Mouse (Mus musculus) small intestine, adult 2 months (tissue): Measurements from ENCODE around the gene Tmem150c. TPM values are rescaled to one million over a fixed set of nuclear protein-coding genes. Genes with fewer than 3 reads are reported as not detected.

ENCODE experiments used
- H3K27ac ChIP-seq: fragments of 200-500 bp; 2 replicates; pipeline ENCODE4 v1.5.1; 2012; ENCODE audit warnings: low read depth, low read length, control low read depth, inconsistent platforms; ENCODE audit not compliant: insufficient read depth
- H3K27me3 ChIP-seq: fragments of 200-500 bp; 2 replicates; pipeline ENCODE4 v1.6.1; 2012; ENCODE audit warnings: mild to moderate bottlenecking, moderate library complexity, low read length, inconsistent platforms; ENCODE audit not compliant: control insufficient read depth, insufficient read depth
- H3K36me3 ChIP-seq: fragments of 200-500 bp; 2 replicates; pipeline ENCODE4 v1.6.1; 2012; ENCODE audit warnings: mild to moderate bottlenecking, low read length, control low read depth, inconsistent platforms; ENCODE audit not compliant: control insufficient read depth, insufficient read depth
- H3K4me1 ChIP-seq: fragments of 200-500 bp; 2 replicates; pipeline ENCODE4 v1.6.1; 2012; ENCODE audit warnings: low read length, inconsistent platforms, mixed read lengths; ENCODE audit not compliant: control insufficient read depth, insufficient read depth, insufficient read length
- H3K4me3 ChIP-seq: fragments of 200-500 bp; 2 replicates; pipeline ENCODE4 v1.5.1; 2012; ENCODE audit warnings: low read depth, mild to moderate bottlenecking, control low read depth, inconsistent platforms, low read length, moderate library complexity
- CTCF ChIP-seq: fragments of 200-500 bp; IDR thresholded peaks from 2 replicates; pipeline ENCODE4 v1.5.1; 2012; ENCODE audit warnings: low read depth, mild to moderate bottlenecking, control low read depth, inconsistent platforms, low read length, moderate library complexity, mixed read lengths; ENCODE audit not compliant: insufficient replicate concordance, insufficient read length; ENCODE audit errors: extremely low read depth
- POLR2A ChIP-seq: fragments of 200-500 bp; IDR thresholded peaks from 2 replicates; pipeline ENCODE4 v1.6.1; 2012; ENCODE audit warnings: low read depth, mild to moderate bottlenecking, control low read depth, inconsistent platforms, low read length, moderate library complexity
- WGBS: fragments of 180-500 bp; shearing (Covaris S2); methylation state at CpG from one replicate; pipeline ENCODE4 v1.1.7; 2018; 5-methylcytosine and 5-hydroxymethylcytosine counted together
- polyA plus RNA-seq: library from polyadenylated mRNA; depleted of rRNA; stranded (reverse); fragments of >200 nt; gene quantifications from 2 replicates; pipeline ENCODE4 v1.2.3, GENCODE M21; 2012

Tmem150c gene
- polyA plus RNA-seq, 1 experiment: 0.04 TPM

DNA sequence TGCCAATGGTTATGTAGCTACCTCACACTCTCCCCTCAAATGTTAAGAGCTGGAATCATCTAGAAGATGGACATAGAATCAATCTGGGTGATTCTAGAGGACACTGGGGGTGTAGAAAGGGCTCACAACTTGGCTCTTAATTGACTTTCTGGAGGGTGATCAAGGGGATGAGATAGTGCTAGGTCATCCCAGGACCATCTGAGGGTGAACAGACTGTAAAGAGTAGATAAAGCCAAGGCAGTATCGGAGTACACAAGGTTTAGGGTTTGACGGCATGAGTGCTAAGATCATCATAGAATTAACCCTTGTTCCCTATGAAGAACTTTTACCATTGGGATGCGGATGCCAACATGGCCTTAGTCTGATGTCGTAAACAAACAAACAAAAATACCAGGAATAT lies 61.6 kb downstream of the Tmem150c start:
- H3K4me3 ChIP-seq: no peak overlapping the region
- no peaks in the 10 kb centered on the region for H3K27me3 ChIP-seq
- 92% methylated on average over 4 of the region's 4 CpGs for WGBS
- H3K27ac ChIP-seq: no peak overlapping the region
- H3K4me1 ChIP-seq: peaks cover 8% of the 10 kb centered on the region; the same call in 1 of the 2 replicates
- H3K36me3 ChIP-seq: no peaks in the 10 kb centered on the region
- TF ChIP-seq CTCF (no peak), POLR2A (no peak)

DNA sequence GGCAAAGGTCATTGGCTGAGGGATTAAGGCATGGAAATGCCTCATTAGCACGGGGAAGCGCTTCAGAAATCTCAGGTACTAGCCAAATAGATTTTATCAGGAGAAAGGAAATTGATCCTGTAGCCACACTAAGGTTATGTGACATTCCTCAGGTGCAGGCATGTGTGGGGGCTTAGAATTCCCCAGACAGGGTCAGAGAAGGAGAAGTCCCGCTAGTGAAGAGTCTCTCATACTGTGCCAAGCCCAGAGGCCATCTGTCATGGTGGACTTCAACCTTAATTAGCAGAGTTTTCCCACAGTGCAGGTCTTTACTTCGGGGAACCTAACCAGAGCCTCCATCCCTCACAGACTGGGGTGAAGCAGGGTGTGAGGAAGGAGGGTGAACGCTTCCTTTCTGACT lies 62.7 kb downstream of the Tmem150c start:
- H3K27ac ChIP-seq: no peak overlapping the region
- no peak overlapping the region for H3K4me3 ChIP-seq
- TF ChIP-seq POLR2A (no peak), CTCF (no peak)
- 31% methylated on average over 5 of the region's 5 CpGs for WGBS
- H3K4me1 ChIP-seq: peaks cover 8% of the 10 kb centered on the region; the same call in 1 of the 2 replicates
- H3K27me3 ChIP-seq: no peaks in the 10 kb centered on the region
- no peaks in the 10 kb centered on the region for H3K36me3 ChIP-seq

DNA sequence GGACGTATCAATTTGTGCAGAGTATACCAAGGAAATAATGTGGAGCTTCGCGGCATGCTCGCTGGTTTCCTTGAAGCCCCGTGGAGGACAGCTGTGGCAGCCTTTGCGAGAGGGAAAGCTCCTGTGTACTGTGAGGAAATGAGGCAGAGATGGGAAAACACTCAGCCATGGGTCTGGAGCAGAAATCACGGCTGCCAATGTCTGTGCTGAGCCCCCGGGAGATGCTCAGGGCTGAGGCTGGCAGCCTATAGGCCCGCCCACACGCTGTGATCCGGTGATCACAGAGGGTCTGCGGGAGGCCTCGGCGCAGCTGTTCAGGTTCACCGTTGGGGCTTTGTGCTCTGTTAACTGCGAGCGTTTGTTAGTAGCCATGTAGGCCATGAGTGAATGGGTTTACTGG lies 68.0 kb downstream of the Tmem150c start:
- Histone ChIP-seq H3K36me3 (no peaks in the 10 kb centered on the region), H3K4me3 (no peak overlapping the region), H3K4me1 (peaks cover 5% of the 10 kb centered on the region; the same call in 1 of the 2 replicates), H3K27ac (no peak overlapping the region), H3K27me3 (peaks cover 4% of the 10 kb centered on the region; the same call in 1 of the 2 replicates)
- TF ChIP-seq POLR2A: no peak
- TF ChIP-seq CTCF: no peak
- WGBS: 48% methylated on average over 17 of the region's 17 CpGs

DNA sequence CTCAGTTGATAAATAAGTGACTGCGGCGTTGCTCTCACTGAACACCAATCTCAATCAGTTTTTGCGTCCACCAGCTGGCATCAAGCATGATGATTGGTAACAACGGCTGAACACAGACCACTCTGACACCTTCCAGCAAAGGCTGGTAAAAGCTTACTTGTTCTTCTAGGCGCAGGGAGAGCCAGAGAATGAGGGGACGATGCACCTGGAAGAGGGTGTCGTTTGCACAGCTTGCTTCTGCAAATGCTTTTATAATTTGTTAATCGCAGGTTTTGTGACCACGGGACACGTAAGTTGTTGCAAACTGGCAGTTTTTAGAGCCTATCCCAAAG lies 68.4 kb downstream of the Tmem150c start:
- H3K4me3 ChIP-seq: no peak overlapping the region
- peaks cover 1% of the 10 kb centered on the region; the same call in 1 of the 2 replicates for H3K4me1 ChIP-seq
- TF ChIP-seq POLR2A (no peak), CTCF (no peak)
- H3K36me3 ChIP-seq: no peaks in the 10 kb centered on the region
- no peak overlapping the region for H3K27ac ChIP-seq
- 56% methylated on average over 10 of the region's 10 CpGs for WGBS
- H3K27me3 ChIP-seq: peaks cover 4% of the 10 kb centered on the region; the same call in 1 of the 2 replicates

DNA sequence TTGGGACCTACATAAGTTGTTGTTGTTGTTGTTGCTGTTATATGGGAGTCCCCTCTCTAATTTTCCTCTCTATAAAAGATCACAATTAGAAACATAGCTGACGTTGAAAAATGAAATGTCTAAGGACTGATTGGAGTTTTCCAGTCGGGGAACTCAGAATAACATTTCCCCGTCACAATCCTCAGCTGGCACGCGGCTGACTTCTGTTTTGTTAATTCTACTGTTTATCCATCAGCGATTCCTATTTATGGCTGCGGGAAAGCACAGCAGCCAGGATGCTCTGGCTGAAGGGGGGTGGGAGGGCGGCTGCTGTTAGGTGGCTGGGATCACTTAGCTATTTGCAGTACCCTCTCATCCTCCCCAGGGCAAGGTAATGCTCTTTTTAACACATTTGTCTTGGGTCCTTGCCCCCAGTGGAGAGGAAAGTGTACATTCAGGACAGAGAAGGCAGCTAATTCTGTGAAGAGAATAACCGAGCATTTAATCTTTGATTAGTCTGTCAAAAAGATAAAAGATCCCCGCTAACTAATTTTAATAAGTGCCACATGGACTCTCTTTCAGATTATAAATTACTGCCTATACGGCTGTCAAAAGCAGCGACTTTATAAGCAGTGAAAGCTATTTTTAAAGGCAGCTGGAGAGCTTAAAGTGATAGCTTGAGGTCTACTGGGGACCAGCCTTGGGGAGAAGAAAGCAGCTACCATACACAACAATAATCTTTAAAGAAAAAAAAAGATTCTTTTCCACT lies 68.9 kb downstream of the Tmem150c start:
- Histone ChIP-seq H3K4me3 (no peak overlapping the region), H3K27me3 (peaks cover 4% of the 10 kb centered on the region; the same call in 1 of the 2 replicates), H3K27ac (no peak overlapping the region), H3K4me1 (no peaks in the 10 kb centered on the region), H3K36me3 (no peaks in the 10 kb centered on the region)
- 54% methylated on average over 12 of the region's 12 CpGs for WGBS
- no peak for TF ChIP-seq CTCF

DNA sequence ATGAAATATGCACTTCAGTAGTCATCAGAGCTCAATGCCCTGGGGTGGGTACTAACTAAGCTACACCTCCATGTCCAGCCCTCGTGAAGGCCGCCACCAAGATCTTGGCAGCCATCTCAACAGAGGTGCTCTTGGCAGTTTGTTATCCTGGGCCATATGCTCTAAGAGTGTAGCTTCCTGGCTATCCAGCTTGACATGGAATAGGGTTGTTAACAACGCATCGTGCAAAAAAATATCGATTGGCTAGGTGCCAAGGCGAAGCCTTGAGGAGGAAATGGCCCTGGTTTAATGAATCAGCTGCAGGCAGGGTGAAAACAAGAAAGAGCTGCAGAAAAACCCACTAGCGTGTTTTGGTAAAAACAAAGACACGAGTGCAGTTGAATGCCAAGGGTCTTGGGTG lies 74.5 kb downstream of the Tmem150c start:
- Histone ChIP-seq H3K4me3 (no peak overlapping the region), H3K4me1 (0 out of 2 replicates have a peak, but pooled peaks cover 2% of the 10 kb centered on the region), H3K27ac (no peak overlapping the region), H3K36me3 (no peaks in the 10 kb centered on the region), H3K27me3 (no peaks in the 10 kb centered on the region)
- WGBS: 19% methylated on average over 8 of the region's 8 CpGs
- TF ChIP-seq CTCF (no peak), POLR2A (no peak)

DNA sequence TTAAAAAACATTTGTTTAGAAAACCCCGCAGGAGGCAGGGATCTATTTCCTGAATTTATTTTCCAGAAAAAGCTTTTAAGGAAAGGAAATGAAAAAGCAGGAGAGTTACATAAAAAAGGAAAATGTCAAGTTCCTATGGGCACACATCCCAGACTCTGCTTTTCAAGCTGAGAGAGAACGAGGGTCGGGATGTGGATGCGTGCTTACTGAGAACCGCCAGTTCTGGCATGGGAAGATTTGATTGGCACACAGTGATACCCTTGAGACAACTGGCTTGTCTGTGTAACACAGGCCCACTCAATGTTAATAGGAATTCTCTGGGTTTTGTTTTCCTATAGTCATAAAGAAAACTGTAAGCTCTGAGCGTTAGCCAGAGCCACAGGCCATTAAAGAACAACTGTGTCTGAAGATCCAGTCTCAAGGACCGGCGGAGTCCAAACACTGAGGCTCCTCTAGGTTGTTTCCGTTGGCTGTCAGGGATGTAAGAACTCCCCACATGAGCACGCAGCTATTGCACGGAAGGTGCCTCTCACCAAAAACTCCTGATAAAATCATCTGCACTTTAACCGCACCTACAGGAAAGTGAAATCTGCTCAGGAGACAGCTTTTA lies 75.5 kb downstream of the Tmem150c start:
- Histone ChIP-seq H3K4me3 (no peak overlapping the region), H3K27me3 (no peaks in the 10 kb centered on the region), H3K27ac (no peak overlapping the region), H3K4me1 (peaks cover 8% of the 10 kb centered on the region; the same call in 1 of the 2 replicates), H3K36me3 (no peaks in the 10 kb centered on the region)
- WGBS: 76% methylated on average over 12 of the region's 12 CpGs
- TF ChIP-seq POLR2A: no peak
- no peak for TF ChIP-seq CTCF
